Mouse (Mus musculus) G1E (cell line): Measurements from ENCODE around the gene Tulp4. TPM values are rescaled to one million over a fixed set of nuclear protein-coding genes. Genes with fewer than 3 reads are reported as not detected.
A peak's percentile ranks its signal among the peaks of the same experiment; 100 is the strongest.

Experiments
- ATAC-seq: 2 replicates; pipeline ENCODE4 v1.8.0; 2016; ENCODE audit warnings: mild to moderate bottlenecking; ENCODE audit not compliant: insufficient number of reproducible peaks, poor library complexity, low FRiP score, severe bottlenecking; ENCODE audit errors: extremely low read depth
- DNase-seq: peaks from one replicate; pipeline ENCODE4 v3.0.0; 2012; ENCODE audit warnings: low spot score
- H3K27me3 ChIP-seq: 2 replicates; pipeline ENCODE4 v1.6.1; 2012; ENCODE audit warnings: mild to moderate bottlenecking, low read length, inconsistent platforms; ENCODE audit not compliant: insufficient read depth
- H3K36me3 ChIP-seq: replicated peaks from 2 replicates; pipeline ENCODE3; 2012; ENCODE audit warnings: mild to moderate bottlenecking, inconsistent platforms
- H3K4me1 ChIP-seq: 2 replicates; pipeline ENCODE4 v1.6.1; 2012; ENCODE audit warnings: low read depth, low read length, inconsistent platforms, mixed read lengths; ENCODE audit not compliant: insufficient read depth
- H3K4me3 ChIP-seq: 2 replicates; pipeline ENCODE4 v1.5.1; 2012; ENCODE audit warnings: low read depth, mild to moderate bottlenecking, inconsistent platforms, low read length, moderate library complexity, mixed read lengths
- H3K9me3 ChIP-seq: replicated peaks from 2 replicates; pipeline ENCODE4 v1.6.1; 2012; ENCODE audit warnings: inconsistent platforms
- CTCF ChIP-seq: IDR thresholded peaks from 2 replicates; pipeline ENCODE4 v1.5.1; 2012; ENCODE audit warnings: low read depth, low read length, inconsistent platforms, mixed read lengths
- GATA1 ChIP-seq: IDR thresholded peaks from 2 replicates; pipeline ENCODE4 v1.6.1; 2012; ENCODE audit warnings: borderline replicate concordance, low read length, inconsistent platforms, mixed read lengths
- GATA2 ChIP-seq: IDR thresholded peaks from 2 replicates; pipeline ENCODE4 v1.6.1; 2012; ENCODE audit warnings: low read depth, low read length, inconsistent platforms, borderline replicate concordance
- POLR2AphosphoS5 ChIP-seq: IDR thresholded peaks from 2 replicates; pipeline ENCODE4 v1.6.1; 2012; ENCODE audit warnings: low read depth, low read length, inconsistent platforms; ENCODE audit not compliant: insufficient replicate concordance
- TAL1 ChIP-seq: conservative IDR thresholded peaks from 2 replicates; pipeline ENCODE4 v1.6.1; 2012; ENCODE audit warnings: low read depth, low read length, inconsistent platforms, mixed read lengths
- polyA plus RNA-seq: library from polyadenylated mRNA; stranded (reverse); fragments of >175 nt; gene quantifications from 2 replicates; pipeline ENCODE4 v1.2.3, GENCODE M21; 2012
- total RNA-seq, 2 experiments: library from RNA; stranded (forward) in 1 of 2; stranded (reverse) in 1 of 2; fragments of 200-1000 nt in 1 of 2; fragments of >200 nt in 1 of 2; fragmentation: Nextera tagmentation in 1 of 2; gene quantifications; 2 replicates each; pipeline ENCODE4 v1.2.3; 2014 to 2017

The Tulp4 gene
- total and polyA plus RNA-seq, 3 experiments, result 19.3 to 61.2 (median 53.0) TPM

GRCm38 (mm10) chr17:6073405-6073804 lies 32.8 kb upstream of the Tulp4 start:
- ATAC-seq, result no peak
- Histone ChIP-seq H3K36me3 (peaks cover 73% of the 10 kb centered on the region), H3K9me3 (no peaks in the 10 kb centered on the region), H3K4me1 (peaks cover 7% of the 10 kb centered on the region), H3K27me3 (no peaks in the 10 kb centered on the region), H3K4me3 (no peak overlapping the region)
- no peak for TF ChIP-seq POLR2AphosphoS5
- TF ChIP-seq TAL1, result no peak
- no peak for TF ChIP-seq GATA2
- TF ChIP-seq CTCF, result no peak
- no peak for TF ChIP-seq GATA1
- no peak for DNase-seq

DNA sequence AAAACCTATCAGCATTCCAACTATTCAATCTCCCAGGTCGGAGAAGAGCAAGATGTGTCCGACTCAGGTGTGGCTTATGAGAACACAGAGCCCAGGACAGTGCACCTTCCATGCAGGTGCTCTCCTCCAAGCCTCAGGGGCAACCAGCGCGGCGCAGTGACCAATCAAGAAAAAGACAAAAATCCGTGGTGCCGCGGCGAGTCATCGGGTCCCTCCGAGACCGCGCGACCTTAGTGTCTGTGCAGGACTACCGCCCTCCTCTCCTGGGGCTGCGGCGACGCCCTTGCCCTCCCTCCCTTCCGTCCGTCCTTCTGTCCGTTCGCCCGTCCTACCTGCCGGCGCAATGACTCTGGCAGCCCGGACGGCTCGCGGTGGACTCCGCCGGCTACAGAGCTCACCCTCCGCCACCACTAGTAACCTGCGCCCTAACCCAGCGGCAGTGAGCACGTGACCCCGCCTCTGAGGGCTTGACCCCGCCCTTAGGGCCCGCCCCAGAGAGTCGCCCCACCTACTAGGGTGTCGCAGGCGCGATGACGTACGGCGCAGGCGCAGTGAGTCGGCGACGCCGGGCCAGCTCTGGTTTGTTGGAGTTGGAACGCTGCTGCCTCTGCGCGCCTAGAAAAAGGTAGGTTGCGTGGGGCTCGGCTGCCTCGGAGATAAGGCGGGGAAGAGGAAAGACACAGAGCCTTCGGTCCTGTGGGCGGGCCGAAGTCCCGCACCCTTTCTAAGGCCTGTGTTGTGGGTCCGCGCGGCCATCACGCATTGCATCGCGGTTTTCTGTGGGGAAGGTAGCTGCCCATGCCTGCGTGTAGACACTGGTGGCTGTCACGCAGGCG lies 26.7 kb upstream of the Tulp4 start, which contains the start of the genes Serac1 and Gtf2h5:
TSS of gene Serac1 (minus strand) at position 455 of the 836 bp plus-strand sequence.
TSS of gene Gtf2h5 (plus strand) at position 500 of the 836 bp plus-strand sequence.
- H3K36me3 ChIP-seq, result peaks cover 50% of the 10 kb centered on the region
- DNase-seq (peak; percentile 93), ATAC-seq (peak; percentile 90)
- peaks cover 17% of the 10 kb centered on the region for H3K4me1 ChIP-seq
- no peaks in the 10 kb centered on the region for H3K27me3 ChIP-seq
- no peaks in the 10 kb centered on the region for H3K9me3 ChIP-seq
- no peak for TF ChIP-seq POLR2AphosphoS5
- TF ChIP-seq GATA1, result no peak
- no peak for TF ChIP-seq CTCF
- no peak for TF ChIP-seq TAL1
- no peak for TF ChIP-seq GATA2
- peak within 1 kb of the TSS; percentile 98 for H3K4me3 ChIP-seq

GRCm38 (mm10) chr17:6083323-6083890 lies 22.8 kb upstream of the Tulp4 start:
- H3K9me3 ChIP-seq, result no peaks in the 10 kb centered on the region
- H3K36me3 ChIP-seq, result peaks cover 67% of the 10 kb centered on the region
- H3K4me3 ChIP-seq, result no peak overlapping the region
- DNase-seq, result no peak
- peaks cover 9% of the 10 kb centered on the region for H3K4me1 ChIP-seq
- no peak for TF ChIP-seq POLR2AphosphoS5
- TF ChIP-seq CTCF, result no peak
- no peak for TF ChIP-seq GATA2
- TF ChIP-seq GATA1, result no peak
- no peak for TF ChIP-seq TAL1
- no peak for ATAC-seq
- H3K27me3 ChIP-seq, result no peaks in the 10 kb centered on the region

DNA sequence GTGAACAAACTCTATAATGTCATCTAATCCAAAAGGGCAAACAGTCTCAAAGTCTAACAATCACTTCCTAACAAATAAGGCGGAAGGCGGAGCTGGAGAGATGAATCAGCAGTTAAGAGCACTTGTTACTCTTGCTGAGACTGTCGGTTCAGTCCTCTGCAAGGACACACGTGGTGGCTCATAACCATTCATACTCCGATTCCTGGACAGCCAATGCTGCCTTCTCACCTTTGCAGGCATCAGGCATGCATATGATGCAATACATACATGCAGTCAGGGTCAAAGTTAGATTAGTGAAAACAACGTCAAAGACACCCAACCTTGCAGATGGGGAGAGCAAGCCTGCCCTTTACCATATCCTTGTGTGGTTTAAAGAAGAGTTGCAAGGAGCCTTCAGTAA lies 14.6 kb upstream of the Tulp4 start:
- DNase-seq (no peak), ATAC-seq (no peak)
- no peaks in the 10 kb centered on the region for H3K9me3 ChIP-seq
- H3K4me1 ChIP-seq, result peaks cover 8% of the 10 kb centered on the region
- peaks cover 58% of the 10 kb centered on the region for H3K36me3 ChIP-seq
- no peak overlapping the region for H3K4me3 ChIP-seq
- no peak for TF ChIP-seq TAL1
- TF ChIP-seq GATA2, result no peak
- TF ChIP-seq POLR2AphosphoS5, result no peak
- no peak for TF ChIP-seq GATA1
- TF ChIP-seq CTCF, result no peak
- H3K27me3 ChIP-seq, result no peaks in the 10 kb centered on the region

- no peak for ATAC-seq
- no peak for TF ChIP-seq POLR2AphosphoS5
- no peak for TF ChIP-seq GATA2
- no peak for TF ChIP-seq CTCF
- TF ChIP-seq TAL1, result no peak
- TF ChIP-seq GATA1, result no peak
- Histone ChIP-seq H3K4me3 (no peak overlapping the region), H3K27me3 (no peaks in the 10 kb centered on the region), H3K4me1 (peaks cover 8% of the 10 kb centered on the region), H3K36me3 (peaks cover 29% of the 10 kb centered on the region), H3K9me3 (no peaks in the 10 kb centered on the region)
- DNase-seq, result no peak
These were observed 10.7 kb upstream of the Tulp4 start for GRCm38 (mm10) chr17:6095579-6095978.

DNA sequence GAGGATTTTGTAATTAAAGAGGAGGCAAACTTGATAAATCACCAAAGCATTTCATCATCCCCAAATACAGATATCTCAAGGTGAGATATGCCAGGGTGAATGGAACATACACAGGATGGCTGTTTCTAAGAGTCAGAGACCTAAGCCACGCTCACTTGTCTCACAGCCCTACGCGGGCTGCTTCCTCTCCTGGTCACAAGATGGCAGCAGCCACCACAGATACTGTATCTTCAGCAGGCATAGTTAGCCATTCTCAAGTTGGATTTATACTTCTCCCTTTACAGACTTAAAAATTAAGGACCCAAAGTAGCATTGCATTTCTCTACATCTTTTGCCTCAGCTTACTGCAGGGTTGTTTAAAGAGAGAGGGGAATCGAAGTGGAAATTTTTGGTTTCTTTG lies 8.4 kb upstream of the Tulp4 start:
- ATAC-seq (no peak), DNase-seq (no peak)
- H3K4me1 ChIP-seq, result no peaks in the 10 kb centered on the region
- peak; percentile 30 for TF ChIP-seq CTCF
- no peak for TF ChIP-seq GATA1
- H3K36me3 ChIP-seq, result peaks cover 9% of the 10 kb centered on the region
- no peaks in the 10 kb centered on the region for H3K27me3 ChIP-seq
- no peaks in the 10 kb centered on the region for H3K9me3 ChIP-seq
- no peak overlapping the region for H3K4me3 ChIP-seq
